Mouse (Mus musculus): ENCODE data around the gene Gm20741.
A peak's percentile ranks its signal among the peaks of the same experiment; 100 is the strongest.

Gene Gm20741

DNA sequence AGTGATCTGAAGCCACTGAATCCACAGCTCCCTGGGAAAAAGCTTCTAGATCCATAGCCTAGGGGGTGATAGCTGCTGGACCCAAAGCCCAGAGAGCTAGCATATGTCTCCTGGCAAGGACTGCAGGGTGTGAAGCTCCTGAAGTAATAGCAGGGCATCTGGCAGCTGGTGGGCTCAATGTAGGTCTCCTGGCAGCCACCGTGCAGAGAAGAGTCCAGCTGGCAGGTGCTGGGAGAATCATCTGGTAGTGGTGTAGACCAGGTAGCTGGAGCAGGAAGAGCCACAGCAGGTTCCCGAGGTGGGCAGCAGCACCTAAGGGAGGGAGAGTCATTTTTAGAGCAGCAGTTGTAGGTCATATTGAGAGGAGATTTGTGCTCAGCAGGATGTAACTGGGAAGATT, at the start of gene Gm20741:
Gene Gm20741 (minus strand): TSS at position 394 of the 400 bp plus-strand sequence.
- DNase-seq (ENCODE audit: inconsistent ontology term) = no peak

DNA sequence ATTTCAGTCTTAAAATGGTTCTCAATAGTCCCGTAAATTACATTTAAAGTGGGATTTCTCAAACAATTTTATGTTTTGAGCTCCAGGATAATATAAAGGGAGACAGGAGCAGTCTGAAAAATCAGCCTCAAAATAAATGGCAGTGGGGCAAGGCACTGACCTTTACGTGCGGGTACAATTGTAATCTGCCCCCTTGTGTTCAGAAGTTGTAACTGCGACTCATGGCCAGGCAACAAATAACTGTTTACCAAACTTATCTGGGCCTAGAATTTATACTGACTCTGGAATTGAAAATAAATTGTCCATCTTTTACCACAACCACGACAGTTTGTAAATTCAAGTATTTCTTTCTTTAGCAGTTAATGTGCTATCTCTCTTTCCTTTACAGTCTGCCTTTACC, 39.4 kb upstream of the Gm20741 start:
- DNase-seq (ENCODE audit: inconsistent ontology term) = peak; percentile 14

DNA sequence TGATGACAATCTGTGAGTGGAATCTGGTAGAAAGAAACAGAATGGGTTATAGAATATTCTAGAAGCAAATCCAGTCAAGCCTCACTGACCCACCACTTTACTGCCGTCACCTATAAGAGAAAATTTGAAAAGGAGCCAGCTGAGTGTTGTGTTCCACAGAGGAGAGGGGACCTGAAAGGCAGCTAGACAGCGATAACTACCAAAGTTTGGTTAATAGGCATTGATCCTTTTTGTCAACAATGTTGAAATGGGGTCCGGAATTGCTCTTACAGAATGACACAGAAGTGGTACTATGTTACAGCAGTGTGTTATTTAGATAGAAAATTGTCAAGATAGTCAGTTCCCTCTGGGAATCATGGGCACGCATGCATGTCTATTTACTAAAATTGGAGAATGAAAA, 36.5 kb upstream of the Gm20741 start:
- no peak for DNase-seq (ENCODE audit: inconsistent ontology term)

DNA sequence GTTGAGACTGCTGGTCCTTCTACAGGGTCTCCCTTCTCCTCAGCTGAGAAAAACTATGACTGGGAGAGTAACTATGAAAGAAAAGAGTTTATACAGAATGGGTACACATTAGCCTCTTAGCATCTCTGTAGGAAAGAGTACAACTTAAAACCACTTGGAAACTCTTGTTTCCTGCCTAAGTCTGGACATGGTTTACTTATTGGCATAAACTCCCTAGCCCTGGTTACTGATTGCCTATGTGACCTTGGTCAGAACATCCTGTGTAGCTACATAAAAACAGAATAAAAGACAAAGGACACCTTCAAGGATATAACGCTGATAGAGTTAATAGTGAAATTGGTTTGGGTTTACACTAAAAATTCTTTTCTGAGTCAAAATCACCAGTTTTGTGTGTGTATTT, 35.3 kb upstream of the Gm20741 start:
- DNase-seq (ENCODE audit: inconsistent ontology term) = no peak

DNA sequence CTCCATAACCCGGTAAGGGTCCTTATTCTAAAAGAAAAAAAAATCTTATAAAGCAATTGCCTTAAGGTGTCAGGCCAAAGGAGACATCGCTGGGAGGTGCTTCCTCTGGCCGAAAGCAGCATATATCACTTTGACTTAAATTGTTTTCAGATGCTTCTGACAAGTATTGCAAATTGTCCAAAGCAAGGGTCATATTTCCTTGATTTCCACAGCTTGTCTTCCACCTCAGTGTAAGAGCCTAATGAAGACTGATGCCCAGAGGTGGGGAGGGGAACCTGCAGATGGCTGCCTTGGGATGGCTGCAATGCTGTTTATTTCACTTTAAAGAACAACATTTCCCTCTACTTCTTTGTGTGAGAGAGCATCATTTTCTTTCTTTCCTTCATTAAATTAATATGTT, 15.0 kb upstream of the Gm20741 start:
- no peak for DNase-seq (ENCODE audit: inconsistent ontology term)

DNA sequence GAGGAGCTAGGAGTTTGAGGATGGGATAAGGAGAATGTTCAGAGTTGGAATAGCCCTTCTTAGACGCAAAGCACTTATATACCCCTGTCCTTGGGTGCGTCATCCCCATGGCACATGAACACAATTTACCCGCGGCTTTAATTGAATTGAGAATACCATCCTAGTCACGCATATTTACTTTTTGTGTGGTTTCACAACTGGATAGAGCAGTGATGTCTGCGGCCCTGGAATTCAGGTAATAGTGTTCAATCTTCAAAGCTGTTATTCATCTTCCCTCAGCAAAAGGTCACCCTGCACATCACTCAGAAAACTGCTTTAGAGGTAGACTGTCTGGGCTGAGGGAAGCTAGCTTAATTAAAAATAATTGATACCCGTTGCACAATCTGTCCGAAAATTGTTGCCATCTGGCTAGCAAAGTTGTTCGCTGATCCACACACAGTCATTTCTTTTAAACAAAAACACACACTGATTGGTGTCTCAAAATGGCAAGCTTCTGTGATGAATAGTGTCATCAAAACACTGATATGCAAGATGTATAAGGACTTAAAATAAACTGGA, 14.2 kb upstream of the Gm20741 start, which contains the start of gene Krtap14:
Gene Krtap14 (minus strand): TSS at position 51 of the 558 bp plus-strand sequence.
- DNase-seq (ENCODE audit: inconsistent ontology term) = no peak

DNA sequence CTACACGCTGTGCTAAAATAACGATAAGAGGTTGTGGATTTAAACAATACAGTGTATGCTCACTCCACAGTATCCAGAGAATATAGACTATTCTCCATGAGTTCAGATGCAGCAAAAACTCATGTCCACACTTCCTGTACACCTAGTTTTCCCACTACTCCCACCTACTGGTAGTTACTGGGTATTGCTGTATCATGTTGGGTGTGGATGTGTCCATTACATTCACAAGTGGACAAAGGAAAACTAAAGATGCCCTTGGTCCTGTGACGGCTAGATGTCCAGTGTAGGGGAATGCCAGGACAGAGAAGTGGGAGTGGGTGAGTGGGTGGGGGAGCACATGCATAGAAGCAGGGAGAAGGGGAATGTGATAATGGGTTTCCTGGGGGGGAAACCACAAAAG, 11.7 kb upstream of the Gm20741 start:
- peak; percentile 31 for DNase-seq (ENCODE audit: inconsistent ontology term)

DNA sequence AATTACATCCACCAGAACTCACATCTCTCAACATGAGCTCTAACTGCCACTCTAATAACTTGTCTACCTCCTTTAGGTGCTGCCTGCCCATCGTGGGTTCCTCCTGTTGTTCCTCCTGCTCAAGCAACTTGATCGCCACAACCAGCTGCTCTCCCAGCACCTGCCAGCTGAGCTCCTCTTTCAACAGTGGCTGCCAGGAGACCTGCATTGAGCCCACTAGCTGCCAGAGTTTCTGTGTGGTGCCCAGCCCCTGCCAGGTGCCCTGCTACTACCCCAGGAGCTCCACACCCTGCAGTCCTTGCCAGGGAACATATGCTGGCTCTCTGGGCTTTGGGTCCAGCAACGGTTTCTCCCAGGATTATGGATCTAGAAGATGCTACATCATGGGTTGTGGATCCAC, 8.0 kb upstream of the Gm20741 start, which contains the start of gene Krtap15:
Gene Krtap15 (plus strand): TSS at position 150 of the 400 bp plus-strand sequence.
- no peak for DNase-seq (ENCODE audit: inconsistent ontology term)

DNA sequence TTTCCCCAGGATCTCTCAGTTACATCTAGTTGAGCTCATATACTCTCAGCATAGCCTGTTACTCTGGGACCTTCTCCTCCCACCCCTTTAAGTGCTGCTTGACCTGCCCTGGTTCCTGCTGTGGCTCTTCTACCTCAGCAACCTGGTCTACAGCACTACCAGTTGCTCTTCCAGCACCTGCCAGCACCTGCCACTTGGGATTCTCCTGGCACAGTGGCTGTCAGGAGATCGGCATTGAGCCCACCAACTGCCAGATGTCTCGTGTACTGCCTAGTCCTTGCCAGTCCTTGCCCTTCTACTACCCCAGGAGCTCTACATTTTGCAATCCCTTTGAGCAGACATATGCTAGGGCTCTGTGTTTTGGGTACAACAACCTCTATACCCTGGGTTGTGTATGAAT, 25.2 kb downstream of the Gm20741 start:
- DNase-seq (ENCODE audit: inconsistent ontology term) = no peak

DNA sequence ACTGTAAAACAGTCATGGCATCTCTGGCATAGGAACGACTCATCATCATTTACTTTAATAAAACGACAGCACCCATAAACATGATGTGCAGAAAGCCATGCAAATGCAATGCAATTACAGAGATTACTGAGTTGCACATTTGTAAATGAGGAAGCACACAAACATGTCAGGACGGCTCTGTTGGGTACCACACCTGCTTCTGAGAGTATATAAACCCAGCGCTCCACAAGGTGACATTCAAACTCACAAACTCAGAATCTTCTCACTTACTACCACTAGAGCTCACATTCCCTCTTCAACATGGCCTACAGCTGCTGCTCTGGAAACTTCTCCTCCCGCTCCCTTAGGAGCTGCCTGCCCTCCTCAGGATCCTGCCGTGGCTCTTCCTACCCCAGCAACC, 34.4 kb downstream of the Gm20741 start, which contains the start of gene Gm5965:
Gene Gm5965 (plus strand): TSS at position 301 of the 400 bp plus-strand sequence.
- DNase-seq (ENCODE audit: inconsistent ontology term) = no peak

DNA sequence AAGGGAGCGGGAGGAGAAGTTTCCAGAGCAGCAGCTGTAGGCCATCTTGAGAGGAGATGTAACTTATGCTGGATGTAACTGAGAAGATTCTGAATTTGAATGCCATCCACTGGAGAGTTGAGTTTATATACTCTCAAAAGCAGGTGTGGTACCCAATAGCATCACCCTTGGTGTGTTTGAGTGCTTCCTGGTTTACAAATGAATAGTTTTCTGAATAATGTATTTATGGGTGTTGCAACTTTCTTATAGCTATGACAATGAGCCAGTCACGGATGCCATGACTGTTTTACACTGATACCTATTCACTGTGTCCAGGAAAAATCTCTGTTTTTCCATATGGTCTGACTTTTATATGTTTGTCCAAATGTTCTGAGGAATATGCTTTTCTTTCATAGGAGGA, 37.9 kb downstream of the Gm20741 start, which contains the start of gene 2310057N15Rik:
Gene 2310057N15Rik (minus strand): TSS at position 101 of the 400 bp plus-strand sequence.
- DNase-seq (ENCODE audit: inconsistent ontology term) = no peak
